Mouse (Mus musculus): ENCODE data around the gene Sergef.

Sergef gene

GRCm38 (mm10) chr7:46504157-46504556 lies 135.4 kb downstream of the Sergef start:
- no peak for DNase-seq (ENCODE audit: low read depth, low spot score)

GRCm38 (mm10) chr7:46502650-46503049 lies 137.0 kb downstream of the Sergef start:
- no peak for DNase-seq (ENCODE audit: low read depth, low spot score)

- no peak for DNase-seq (ENCODE audit: low read depth, low spot score)
These were observed 138.1 kb downstream of the Sergef start for GRCm38 (mm10) chr7:46501458-46501857.

- no peak for DNase-seq (ENCODE audit: low read depth, low spot score)
These were observed 140.0 kb downstream of the Sergef start for GRCm38 (mm10) chr7:46499561-46499960.

- DNase-seq (ENCODE audit: low read depth, low spot score), result no peak
These were observed 147.4 kb downstream of the Sergef start for GRCm38 (mm10) chr7:46492134-46492678.

GRCm38 (mm10) chr7:46487354-46487753 lies 152.3 kb downstream of the Sergef start:
- DNase-seq (ENCODE audit: low read depth, low spot score), result no peak

GRCm38 (mm10) chr7:46486761-46487160 lies 152.8 kb downstream of the Sergef start:
- no peak for DNase-seq (ENCODE audit: low read depth, low spot score)

GRCm38 (mm10) chr7:46484223-46484622 lies 155.4 kb downstream of the Sergef start:
- DNase-seq (ENCODE audit: low read depth, low spot score), result no peak

GRCm38 (mm10) chr7:46483050-46483449 lies 156.6 kb downstream of the Sergef start:
- no peak for DNase-seq (ENCODE audit: low read depth, low spot score)

- DNase-seq (ENCODE audit: low read depth, low spot score), result no peak
These were observed 157.5 kb downstream of the Sergef start for GRCm38 (mm10) chr7:46482099-46482531.

- DNase-seq (ENCODE audit: low read depth, low spot score), result no peak
These were observed 159.8 kb downstream of the Sergef start for GRCm38 (mm10) chr7:46479793-46480192.

- no peak for DNase-seq (ENCODE audit: low read depth, low spot score)
These were observed 162.2 kb downstream of the Sergef start for GRCm38 (mm10) chr7:46477456-46477855.

- DNase-seq (ENCODE audit: low read depth, low spot score), result no peak
These were observed 164.1 kb downstream of the Sergef start for GRCm38 (mm10) chr7:46475464-46475863.

GRCm38 (mm10) chr7:46473141-46473540 lies 166.5 kb downstream of the Sergef start:
- no peak for DNase-seq (ENCODE audit: low read depth, low spot score)

- no peak for DNase-seq (ENCODE audit: low read depth, low spot score)
These were observed 168.4 kb downstream of the Sergef start for GRCm38 (mm10) chr7:46471054-46471737.

GRCm38 (mm10) chr7:46469542-46469941 lies 170.1 kb downstream of the Sergef start:
- DNase-seq (ENCODE audit: low read depth, low spot score), result no peak

- no peak for DNase-seq (ENCODE audit: low read depth, low spot score)
These were observed 173.1 kb downstream of the Sergef start for GRCm38 (mm10) chr7:46466422-46466981.

GRCm38 (mm10) chr7:46463136-46463535 lies 176.5 kb downstream of the Sergef start:
- DNase-seq (ENCODE audit: low read depth, low spot score), result no peak

- DNase-seq (ENCODE audit: low read depth, low spot score), result no peak
These were observed 177.3 kb downstream of the Sergef start for GRCm38 (mm10) chr7:46462287-46462686.

- no peak for DNase-seq (ENCODE audit: low read depth, low spot score)
These were observed 179.9 kb downstream of the Sergef start for GRCm38 (mm10) chr7:46459605-46460245.

- DNase-seq (ENCODE audit: low read depth, low spot score), result no peak
These were observed 180.4 kb downstream of the Sergef start for GRCm38 (mm10) chr7:46459200-46459599.

- DNase-seq (ENCODE audit: low read depth, low spot score), result no peak
These were observed 181.7 kb downstream of the Sergef start for GRCm38 (mm10) chr7:46457889-46458288.

Measured in retina, adult 2 months (tissue).